ENCODE assay signal across 9 mouse cellular contexts in genomic region chr8:123643330-123644051, GRCm38 (mm10). TPM values are rescaled to one million over a fixed set of nuclear protein-coding genes. Genes with fewer than 3 reads are reported as not detected.
DNase-seq lines count a peak whose midpoint lies in the region; ATAC-seq lines count a peak whose summit lies in the region.
"Had no signal": no experiment of that assay in that cellular context is flagged by ENCODE, and none has a peak within 500 bp of the region (broad histone marks: within the 10 kb centered on the region; RNA-seq: fewer than 3 reads in every experiment).

No protein-coding gene starts in this region.

- no peaks in the 10 kb centered on the region for H3K36me3 ChIP-seq in heart, embryonic 11.5 days (ENCODE audit: control insufficient read depth, insufficient read depth, low read length)
- no peaks in the 10 kb centered on the region for H3K36me3 ChIP-seq in liver, embryonic 11.5 days (ENCODE audit: control insufficient read depth, insufficient read depth, low read length)
- H3K36me3 ChIP-seq in neural tube, embryonic 11.5 days (ENCODE audit: control insufficient read depth, insufficient read depth, low read length) = no peaks in the 10 kb centered on the region

- H3K4me3 ChIP-seq in heart, embryonic 11.5 days (ENCODE audit: low read depth, low read length) = peak overlapping the region; percentile 30; the same call in 1 of the 2 replicates
- H3K4me3 ChIP-seq in liver, embryonic 11.5 days (ENCODE audit: low read depth, low read length) = peak overlapping the region; percentile 22; the same call in 1 of the 2 replicates
- H3K4me3 ChIP-seq in neural tube, embryonic 11.5 days (ENCODE audit: low read depth, low read length) = peak overlapping the region; percentile 24; the same call in 1 of the 2 replicates
- H3K4me3 ChIP-seq: myocyte had no signal

- 19% methylated on average over 25 of the region's 25 CpGs for WGBS in heart, embryonic 11.5 days (ENCODE audit: insufficient replicate concordance)
- WGBS in liver, embryonic 11.5 days = 20% methylated on average over 25 of the region's 25 CpGs
- 16% methylated on average over 25 of the region's 25 CpGs for WGBS in neural tube, embryonic 11.5 days

- H3K4me2 ChIP-seq in heart, embryonic 11.5 days = peak overlapping the region; percentile 63
- peak overlapping the region; percentile 51 for H3K4me2 ChIP-seq in liver, embryonic 11.5 days
- peak overlapping the region; percentile 37 for H3K4me2 ChIP-seq in neural tube, embryonic 11.5 days (ENCODE audit: low read depth)

- peaks cover 2% of the 10 kb centered on the region; the same call in 1 of the 2 replicates for H3K4me1 ChIP-seq in heart, embryonic 11.5 days (ENCODE audit: control insufficient read depth, insufficient read depth, low read length)
- H3K4me1 ChIP-seq in liver, embryonic 11.5 days (replicated peaks; ENCODE audit: control insufficient read depth, insufficient read depth, low read length) = no peaks in the 10 kb centered on the region
- H3K4me1 ChIP-seq in neural tube, embryonic 11.5 days (ENCODE audit: control insufficient read depth, insufficient read depth, low read length) = no peaks in the 10 kb centered on the region

- DNase-seq in testis, postnatal 10 days (ENCODE audit: low spot score) = peak; percentile 74
- DNase-seq in testis, postnatal 14 days (ENCODE audit: low spot score) = no peak
- DNase-seq in kidney, adult 9 months = peak; percentile 57
- peak; percentile 45 for DNase-seq in liver, embryonic 11.5 days (ENCODE audit: low spot score)
- peak; percentile 67 for DNase-seq in neural tube, embryonic 11.5 days (ENCODE audit: low spot score)
- DNase-seq in c-Kit-positive CD71-positive TER-119-positive erythroid progenitor cells, embryonic 14.5 days (ENCODE audit: low spot score) = no peak

- 0 out of 2 replicates have a peak overlapping the region, but pooled peaks have one; percentile 23 for H3K9ac ChIP-seq in heart, embryonic 11.5 days (ENCODE audit: low read depth, low read length)
- H3K9ac ChIP-seq in liver, embryonic 11.5 days (ENCODE audit: low read depth, low read length) = no peak overlapping the region
- H3K9ac ChIP-seq in neural tube, embryonic 11.5 days (ENCODE audit: low read length) = peak overlapping the region; percentile 31

- no peaks in the 10 kb centered on the region; the same call in 1 of the 2 replicates for H3K27me3 ChIP-seq in heart, embryonic 11.5 days (ENCODE audit: control insufficient read depth, insufficient read depth, low read length)
- H3K27me3 ChIP-seq in liver, embryonic 11.5 days (replicated peaks; ENCODE audit: control insufficient read depth, insufficient read depth, low read length) = peaks cover 13% of the 10 kb centered on the region
- no peaks in the 10 kb centered on the region for H3K27me3 ChIP-seq in neural tube, embryonic 11.5 days (ENCODE audit: control insufficient read depth, insufficient read depth, low read length)

- no peak overlapping the region for H3K27ac ChIP-seq in heart, embryonic 11.5 days (ENCODE audit: low read depth, low read length)
- H3K27ac ChIP-seq in liver, embryonic 11.5 days (ENCODE audit: low read depth, low read length) = no peak overlapping the region
- no peak overlapping the region for H3K27ac ChIP-seq in neural tube, embryonic 11.5 days (ENCODE audit: low read depth, low read length)

- H3K9me3 ChIP-seq in heart, embryonic 11.5 days (replicated peaks; ENCODE audit: control insufficient read depth, low read length) = no peaks in the 10 kb centered on the region
- H3K9me3 ChIP-seq in liver, embryonic 11.5 days (ENCODE audit: control insufficient read depth, low read length) = no peaks in the 10 kb centered on the region; the same call in 1 of the 2 replicates
- no peaks in the 10 kb centered on the region for H3K9me3 ChIP-seq in neural tube, embryonic 11.5 days (ENCODE audit: control insufficient read depth, low read length)

- ATAC-seq in common myeloid progenitor, adult 5-6 weeks (replicated peaks; ENCODE audit: low read depth, poor library complexity, severe bottlenecking) = peak; percentile 76
- ATAC-seq in heart, embryonic 11.5 days (replicated peaks; ENCODE audit: insufficient number of reproducible peaks, low FRiP score, low TSS enrichment) = no peak
- no peak for ATAC-seq in liver, embryonic 11.5 days (replicated peaks; ENCODE audit: low FRiP score)
- no peak for ATAC-seq in neural tube, embryonic 11.5 days (ENCODE audit: insufficient read depth, low FRiP score, low TSS enrichment)

RNA-seq across cellular contexts. Expression of gene Rhou, which starts 10.2 kb away (rescaled TPM):
- total RNA-seq in common myeloid progenitor, adult 5-6 weeks (2017) = 0.55 and 0.78 TPM in 2 replicates
- 15.9 and 17.3 TPM in 2 replicates for polyA plus RNA-seq in heart, embryonic 11.5 days (2014; fragmentation: Nextera tagmentation; extraction: Ambion mirVana)
- 4.8 and 4.9 TPM in 2 replicates for polyA plus RNA-seq in liver, embryonic 11.5 days (2014; fragmentation: Nextera tagmentation; extraction: Ambion mirVana)
- polyA plus RNA-seq in neural tube, embryonic 11.5 days (2014; fragmentation: Nextera tagmentation; extraction: Ambion mirVana) = 13.9 and 15.7 TPM in 2 replicates

Comparison
In these comparisons a context has a peak if more than half of its experiments do, and no peak if none do; other contexts are left out.
1. DNase-seq: peak in testis, postnatal 10 days (single experiment), kidney, adult 9 months (single experiment), liver, embryonic 11.5 days (single experiment) and neural tube, embryonic 11.5 days (single experiment); none in testis, postnatal 14 days (single experiment) and c-Kit-positive CD71-positive TER-119-positive erythroid progenitor cells, embryonic 14.5 days (single experiment).
2. Peak in every context shown above with its lines, with median percentiles within 50 percentile points of each other: H3K4me2 ChIP-seq and H3K4me3 ChIP-seq.